Mouse (Mus musculus) MEL (cell line): ENCODE measurements around the gene Crkl. TPM values are rescaled to one million over a fixed set of nuclear protein-coding genes. Genes with fewer than 3 reads are reported as not detected.

ENCODE experiments used
- DNase-seq: peaks from one replicate; pipeline ENCODE4 v3.0.0; 2011; ENCODE audit warnings: low read depth, low spot score
- H3K27ac ChIP-seq: 2 replicates; pipeline ENCODE4 v1.5.1; 2012; ENCODE audit warnings: low read depth, mild to moderate bottlenecking, control low read depth, low read length, moderate library complexity; ENCODE audit not compliant: control insufficient read depth
- H3K27me3 ChIP-seq, 2 experiments: fragments of 150-350 bp in 1 of 2; sonication (generic) in 1 of 2; 2 replicates each; pipeline ENCODE4 v1.6.1; 2012; ENCODE audit warnings: low read length in 2 of 2, mild to moderate bottlenecking in 2 of 2, improper control_type of control experiment in 1 of 2, moderate library complexity in 1 of 2; ENCODE audit not compliant: insufficient read depth in 2 of 2, control insufficient read depth in 1 of 2
- H3K36me3 ChIP-seq, 2 experiments: 2 replicates each; pipeline ENCODE4 v1.6.1; 2012 to 2014; ENCODE audit warnings: low read length in 2 of 2, improper control_type of control experiment in 1 of 2, inconsistent platforms in 1 of 2, mild to moderate bottlenecking in 1 of 2; ENCODE audit not compliant: insufficient read depth in 2 of 2, control insufficient read depth in 1 of 2
- H3K4me1 ChIP-seq, 2 experiments: fragments of 150-350 bp in 1 of 2; sonication (generic) in 1 of 2; 2 replicates each; pipeline ENCODE4 v1.6.1; 2012; ENCODE audit warnings: low read length in 2 of 2, improper control_type of control experiment in 1 of 2, mild to moderate bottlenecking in 1 of 2; ENCODE audit not compliant: insufficient read depth in 2 of 2, control insufficient read depth in 1 of 2
- H3K4me3 ChIP-seq, 2 experiments: fragments of 150-350 bp in 1 of 2; sonication (generic) in 1 of 2; 2 replicates each; pipeline ENCODE4 v1.5.1; 2012; ENCODE audit warnings: low read depth in 2 of 2, low read length in 2 of 2, mild to moderate bottlenecking in 2 of 2, moderate library complexity in 2 of 2, control low read depth in 1 of 2, improper control_type of control experiment in 1 of 2; ENCODE audit not compliant: control insufficient read depth in 1 of 2, insufficient read depth in 1 of 2
- H3K79me2 ChIP-seq: 2 replicates; pipeline ENCODE4 v1.6.1; 2012; ENCODE audit warnings: mild to moderate bottlenecking, low read length, moderate library complexity; ENCODE audit not compliant: control insufficient read depth, poor library complexity, insufficient read depth
- H3K9ac ChIP-seq: 2 replicates; pipeline ENCODE4 v1.6.1; 2012; ENCODE audit warnings: low read depth, mild to moderate bottlenecking, control low read depth, low read length, moderate library complexity; ENCODE audit not compliant: control insufficient read depth, poor library complexity, severe bottlenecking
- H3K9me3 ChIP-seq: fragments of 150-350 bp; sonication (generic); replicated peaks from 2 replicates; pipeline ENCODE4 v1.6.1; 2012; ENCODE audit warnings: mild to moderate bottlenecking, low read length, improper control_type of control experiment, moderate library complexity; ENCODE audit not compliant: insufficient read depth
- CTCF ChIP-seq, 3 experiments: IDR thresholded peaks in 2 of 3; conservative IDR thresholded peaks in 1 of 3; 2 replicates each; pipeline ENCODE4 v1.5.1; 2011 to 2012; ENCODE audit warnings: low read length in 3 of 3, low read depth in 2 of 3, mild to moderate bottlenecking in 2 of 3, improper control_type of control experiment in 1 of 3, inconsistent platforms in 1 of 3, mixed read lengths in 1 of 3, moderate library complexity in 1 of 3; ENCODE audit not compliant: control insufficient read depth in 1 of 3, insufficient read depth in 1 of 3, poor library complexity in 1 of 3, severe bottlenecking in 1 of 3
- E2F4 ChIP-seq: IDR thresholded peaks from 2 replicates; pipeline ENCODE4 v1.6.1; 2011; ENCODE audit warnings: low read depth, low read length, improper control_type of control experiment, borderline replicate concordance
- ELF1 ChIP-seq: IDR thresholded peaks from 2 replicates; pipeline ENCODE4 v1.6.1; 2014; ENCODE audit warnings: low read depth, mild to moderate bottlenecking, inconsistent platforms, low read length, improper control_type of control experiment, moderate library complexity
- EP300 ChIP-seq, 2 experiments: IDR thresholded peaks; 2 replicates each; pipeline ENCODE4 v1.6.1; 2011; ENCODE audit warnings: improper control_type of control experiment in 2 of 2, low read length in 2 of 2, low read depth in 1 of 2, mild to moderate bottlenecking in 1 of 2
- GABPA ChIP-seq: IDR thresholded peaks from 2 replicates; pipeline ENCODE4 v1.6.1; 2012; ENCODE audit warnings: low read depth, mild to moderate bottlenecking, inconsistent platforms, low read length, improper control_type of control experiment, moderate library complexity
- GATA1 ChIP-seq: IDR thresholded peaks from 2 replicates; pipeline ENCODE4 v1.6.1; 2011; ENCODE audit warnings: low read depth, low read length, improper control_type of control experiment
- HCFC1 ChIP-seq: IDR thresholded peaks from 2 replicates; pipeline ENCODE4 v1.6.1; 2012; ENCODE audit warnings: low read depth, mild to moderate bottlenecking, inconsistent platforms, low read length, improper control_type of control experiment, moderate library complexity
- JUND ChIP-seq: IDR thresholded peaks from 2 replicates; pipeline ENCODE4 v1.6.1; 2011; ENCODE audit warnings: low read depth, mild to moderate bottlenecking, improper control_type of control experiment, low read length
- MAX ChIP-seq: IDR thresholded peaks from 2 replicates; pipeline ENCODE4 v1.6.1; 2011; ENCODE audit warnings: low read length, improper control_type of control experiment
- MAZ ChIP-seq: IDR thresholded peaks from 2 replicates; pipeline ENCODE4 v1.6.1; 2012; ENCODE audit warnings: low read depth, mild to moderate bottlenecking, inconsistent platforms, low read length, improper control_type of control experiment
- MXI1 ChIP-seq: IDR thresholded peaks from 2 replicates; pipeline ENCODE4 v1.6.1; 2011; ENCODE audit warnings: mild to moderate bottlenecking, low read depth, low read length, improper control_type of control experiment
- MYB ChIP-seq: IDR thresholded peaks from 2 replicates; pipeline ENCODE4 v1.6.1; 2011; ENCODE audit warnings: mild to moderate bottlenecking, low read depth, low read length, improper control_type of control experiment
- MYC ChIP-seq: IDR thresholded peaks from 2 replicates; pipeline ENCODE4 v1.6.1; 2011; ENCODE audit warnings: low read depth, mild to moderate bottlenecking, low read length, improper control_type of control experiment, moderate library complexity
- NELFE ChIP-seq: IDR thresholded peaks from 2 replicates; pipeline ENCODE4 v1.6.1; 2011; ENCODE audit warnings: low read depth, low read length, improper control_type of control experiment
- NRF1 ChIP-seq: IDR thresholded peaks from 2 replicates; pipeline ENCODE4 v1.6.1; 2014; ENCODE audit warnings: low read depth, mild to moderate bottlenecking, inconsistent platforms, low read length, improper control_type of control experiment, moderate library complexity; ENCODE audit not compliant: poor library complexity, insufficient read depth, severe bottlenecking
- POLR2A ChIP-seq, 2 experiments: IDR thresholded peaks; 2 replicates each; pipeline ENCODE4 v1.6.1; 2011 to 2012; ENCODE audit warnings: low read length in 2 of 2, mild to moderate bottlenecking in 2 of 2, control low read depth in 1 of 2, improper control_type of control experiment in 1 of 2, low read depth in 1 of 2, moderate library complexity in 1 of 2; ENCODE audit not compliant: control insufficient read depth in 1 of 2, insufficient read depth in 1 of 2, poor library complexity in 1 of 2
- POLR2AphosphoS2 ChIP-seq: IDR thresholded peaks from 2 replicates; pipeline ENCODE4 v1.6.1; 2011; ENCODE audit warnings: low read length, improper control_type of control experiment
- RAD21 ChIP-seq: IDR thresholded peaks from 2 replicates; pipeline ENCODE4 v1.6.1; 2011; ENCODE audit warnings: mild to moderate bottlenecking, low read depth, low read length, improper control_type of control experiment
- RCOR1 ChIP-seq: IDR thresholded peaks from 2 replicates; pipeline ENCODE4 v1.6.1; 2012; ENCODE audit warnings: low read depth, mild to moderate bottlenecking, inconsistent platforms, low read length, improper control_type of control experiment
- SMC3 ChIP-seq: IDR thresholded peaks from 2 replicates; pipeline ENCODE4 v1.6.1; 2011; ENCODE audit warnings: low read depth, low read length, improper control_type of control experiment
- TAL1 ChIP-seq: IDR thresholded peaks from 2 replicates; pipeline ENCODE4 v1.6.1; 2012; ENCODE audit warnings: mild to moderate bottlenecking, inconsistent platforms, low read length, moderate library complexity, mixed read lengths
- UBTF ChIP-seq: IDR thresholded peaks from 2 replicates; pipeline ENCODE4 v1.6.1; 2012; ENCODE audit warnings: low read depth, mild to moderate bottlenecking, inconsistent platforms, low read length, improper control_type of control experiment, moderate library complexity, borderline replicate concordance; ENCODE audit not compliant: insufficient read depth
- USF1 ChIP-seq: IDR thresholded peaks from 2 replicates; pipeline ENCODE4 v1.6.1; 2014; ENCODE audit warnings: low read depth, mild to moderate bottlenecking, inconsistent platforms, low read length, improper control_type of control experiment, moderate library complexity
- USF2 ChIP-seq, 2 experiments: IDR thresholded peaks; 2 replicates each; pipeline ENCODE4 v1.6.1; 2011 to 2012; ENCODE audit warnings: improper control_type of control experiment in 2 of 2, low read length in 2 of 2, borderline replicate concordance in 1 of 2, inconsistent platforms in 1 of 2, low read depth in 1 of 2, mild to moderate bottlenecking in 1 of 2; ENCODE audit not compliant: insufficient read depth in 1 of 2
- ZC3H11A ChIP-seq: IDR thresholded peaks from 2 replicates; pipeline ENCODE4 v1.6.1; 2012; ENCODE audit warnings: low read depth, mild to moderate bottlenecking, inconsistent platforms, low read length, improper control_type of control experiment
- ZNF384 ChIP-seq: IDR thresholded peaks from 2 replicates; pipeline ENCODE4 v1.6.1; 2012; ENCODE audit warnings: low read depth, mild to moderate bottlenecking, inconsistent platforms, low read length, improper control_type of control experiment
- polyA plus RNA-seq, 2 experiments: library from polyadenylated mRNA; stranded (reverse) in 1 of 2; unstranded in 1 of 2; fragments of >175 nt in 1 of 2; fragments of >200 nt in 1 of 2; gene quantifications; 2 replicates each; pipeline versions ENCODE4 v1.2.1 to v1.2.4; 2012; ENCODE audit warnings: low replicate concordance in 2 of 2, low read depth in 1 of 2; ENCODE audit not compliant: insufficient read length in 2 of 2, insufficient read depth in 1 of 2, missing spikeins in 1 of 2
- total RNA-seq: library from RNA; depleted of rRNA; stranded (reverse); fragments of 300-350 nt; gene quantifications from 2 replicates; pipeline ENCODE4 v1.2.3, GENCODE M21; 2012

Crkl gene
- total and polyA plus RNA-seq, 3 experiments: 14.9 to 146 (median 34.6) TPM

DNA sequence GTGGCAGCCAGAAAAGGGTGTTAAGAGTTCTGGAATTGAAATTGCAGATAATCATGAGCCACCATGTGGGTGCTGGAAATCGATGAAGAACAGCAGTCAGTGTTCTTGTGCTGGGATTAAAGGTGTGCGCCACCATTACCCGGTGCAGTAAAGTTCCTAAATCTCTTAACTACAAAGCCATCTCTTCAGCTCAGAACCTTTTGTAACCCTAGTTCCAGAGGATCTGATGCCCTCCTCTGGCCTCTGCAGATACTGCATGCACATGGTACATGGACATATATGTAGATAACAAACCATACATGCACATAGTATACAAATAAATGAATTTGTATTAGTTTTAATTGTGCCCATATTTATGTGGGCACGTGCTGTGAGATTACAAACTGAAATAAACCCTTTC lies 8.5 kb downstream of the Crkl start:
- Histone ChIP-seq H3K79me2 (peaks cover 68% of the 10 kb centered on the region), H3K9ac (no peak overlapping the region), H3K27me3 (no peaks in the 10 kb centered on the region), H3K9me3 (no peaks in the 10 kb centered on the region), H3K4me3 (no peak overlapping the region), H3K4me1 (peaks cover 12 to 17% of the 10 kb centered on the region in 2 experiments), H3K27ac (no peak overlapping the region), H3K36me3 (peaks cover 13 to 34% of the 10 kb centered on the region in 2 experiments)
- TF ChIP-seq SMC3: peak; percentile 54
- 0 out of 2 replicates have a peak, but pooled peaks have one; percentile 28 for TF ChIP-seq GATA1
- TF ChIP-seq MYB: no peak
- no peak for TF ChIP-seq RCOR1
- TF ChIP-seq HCFC1: no peak
- TF ChIP-seq MYC: no peak
- no peak for TF ChIP-seq JUND
- TF ChIP-seq NELFE: no peak
- no peak for TF ChIP-seq MAZ
- TF ChIP-seq POLR2AphosphoS2: no peak
- TF ChIP-seq TAL1: no peak
- TF ChIP-seq MAX: no peak; the same call in 1 of the 2 replicates
- TF ChIP-seq GABPA: no peak
- TF ChIP-seq ZC3H11A: peak; percentile 26; the same call in 1 of the 2 replicates
- no peak for TF ChIP-seq UBTF
- peak; percentile 36 to 63 (median 52); a peak in 5 of 6 replicates for TF ChIP-seq CTCF (IDR thresholded peaks at IDR 0.05 in 2 of 3, conservative IDR thresholded peaks at IDR 0.05 in 1 of 3; ENCODE audit: control insufficient read depth in 1 of 3, insufficient read depth in 1 of 3, low read depth in 2 of 3, low read length in 3 of 3, poor library complexity in 1 of 3, severe bottlenecking in 1 of 3)
- no peak for TF ChIP-seq POLR2A (IDR thresholded peaks at IDR 0.05; ENCODE audit: control insufficient read depth in 1 of 2, insufficient read depth in 1 of 2, low read depth in 1 of 2, low read length in 2 of 2, poor library complexity in 1 of 2)
- no peak for TF ChIP-seq ZNF384
- peak; percentile 35 for TF ChIP-seq RAD21
- no peak for TF ChIP-seq MXI1
- TF ChIP-seq ELF1: no peak
- TF ChIP-seq USF1: no peak
- TF ChIP-seq EP300 (IDR thresholded peaks at IDR 0.05; ENCODE audit: low read depth in 1 of 2, low read length in 2 of 2): no peak
- DNase-seq: peak; percentile 71

DNA sequence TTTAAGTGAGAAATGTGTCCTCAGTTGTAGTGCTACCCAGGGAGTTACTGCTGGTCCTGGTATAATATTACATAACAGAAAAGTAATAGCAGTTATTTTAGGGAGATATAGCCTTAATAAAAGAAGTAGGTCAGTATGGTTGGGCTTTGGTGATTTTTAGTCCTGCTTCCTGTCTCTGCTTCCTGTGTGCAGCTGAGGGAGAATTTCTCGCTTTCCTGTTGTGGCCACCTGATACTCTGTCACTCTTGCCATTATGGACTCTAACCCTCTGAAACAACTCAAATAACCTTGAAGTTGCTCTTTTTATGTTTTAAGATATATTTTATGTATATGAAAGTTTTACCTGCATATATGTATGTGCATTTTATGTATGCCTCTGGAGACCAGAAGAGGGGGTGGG lies 9.8 kb downstream of the Crkl start:
- H3K27ac ChIP-seq: peak overlapping the region; percentile 9; the same call in 1 of the 2 replicates
- TF ChIP-seq USF2 (IDR thresholded peaks at IDR 0.05; ENCODE audit: borderline replicate concordance in 1 of 2, insufficient read depth in 1 of 2, low read depth in 1 of 2, low read length in 2 of 2): no peak
- no peak for TF ChIP-seq NRF1
- no peak for TF ChIP-seq HCFC1
- no peak for TF ChIP-seq MYC
- no peak for TF ChIP-seq USF1
- no peak for TF ChIP-seq E2F4

More for the DNA sequence above, 9.8 kb downstream of the Crkl start:
- Histone ChIP-seq H3K9ac (no peak overlapping the region), H3K27me3 (no peaks in the 10 kb centered on the region), H3K4me3 (no peak overlapping the region), H3K9me3 (no peaks in the 10 kb centered on the region), H3K4me1 (peaks cover 12 to 14% of the 10 kb centered on the region in 2 experiments), H3K36me3 (peaks cover 8 to 28% of the 10 kb centered on the region in 2 experiments), H3K79me2 (peaks cover 64% of the 10 kb centered on the region)
- no peak for DNase-seq
